Comparison of ENCODE assay signal across 11 mouse cellular contexts in the genomic region with DNA sequence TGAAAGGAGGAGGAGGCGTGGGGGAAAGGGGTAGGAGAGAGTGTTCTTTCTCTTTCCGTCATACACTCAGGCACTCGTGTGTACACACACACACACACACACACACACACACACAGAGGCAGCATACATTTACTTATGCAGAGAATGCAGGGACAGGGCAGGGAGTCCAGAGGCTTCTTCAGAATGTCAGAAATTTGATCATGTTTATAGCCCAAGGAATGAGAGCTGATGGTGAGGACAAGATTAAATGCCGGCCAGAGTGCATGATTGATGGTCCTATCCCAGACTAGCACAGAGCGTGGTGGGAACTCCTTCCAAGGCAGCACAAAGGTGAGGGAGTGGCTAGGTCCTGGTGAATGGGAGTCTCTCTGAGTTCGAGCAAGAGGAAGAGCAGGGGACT.
DNase-seq lines count a peak whose midpoint lies in the region; ATAC-seq lines count a peak whose summit lies in the region.
"Had no signal": no experiment of that assay in that cellular context is flagged by ENCODE, and none has a peak within 500 bp of the region (broad histone marks: within the 10 kb centered on the region; RNA-seq: fewer than 3 reads in every experiment).

No protein-coding gene starts in this region.

- peak overlapping the region; percentile 24; the same call in 1 of the 2 replicates for H3K27ac ChIP-seq in kidney, embryonic 14.5 days (ENCODE audit: low read depth, low read length)
- H3K27ac ChIP-seq in limb, embryonic 12.5 days: peak overlapping the region; percentile 88
- H3K27ac ChIP-seq: midbrain, embryonic 12.5 days had no signal

- peak; percentile 77 for ATAC-seq in kidney, embryonic 14.5 days (ENCODE audit: low FRiP score, low TSS enrichment)
- ATAC-seq in limb, embryonic 12.5 days (ENCODE audit: insufficient number of reproducible peaks, insufficient read depth, low FRiP score, low TSS enrichment, low read depth): no peak

- peaks cover 14% of the 10 kb centered on the region for H3K4me1 ChIP-seq in kidney, embryonic 14.5 days (ENCODE audit: control insufficient read depth, insufficient read depth, low read length)
- H3K4me1 ChIP-seq in limb, embryonic 12.5 days (replicated peaks): peaks cover 43% of the 10 kb centered on the region

- WGBS in kidney, embryonic 14.5 days: 15% methylated on average over 6 of the region's 6 CpGs
- 20% methylated on average over 6 of the region's 6 CpGs for WGBS in limb, embryonic 12.5 days

- H3K4me3 ChIP-seq in kidney, embryonic 14.5 days (ENCODE audit: low read length): no peak overlapping the region
- H3K4me3 ChIP-seq in limb, embryonic 12.5 days (replicated peaks): no peak overlapping the region
- H3K4me3 ChIP-seq: midbrain, embryonic 12.5 days had no signal

- no peak overlapping the region for H3K9ac ChIP-seq in kidney, embryonic 14.5 days (ENCODE audit: low read depth, low read length)
- no peak overlapping the region for H3K9ac ChIP-seq in limb, embryonic 12.5 days (replicated peaks)
- H3K9ac ChIP-seq: midbrain, embryonic 12.5 days had no signal

- H3K4me2 ChIP-seq in kidney, embryonic 14.5 days (replicated peaks; ENCODE audit: low read depth, low read length): no peak overlapping the region
- H3K4me2 ChIP-seq in limb, embryonic 12.5 days: peak overlapping the region; percentile 34; the same call in 1 of the 2 replicates
- H3K4me2 ChIP-seq: midbrain, embryonic 12.5 days had no signal

- peak; percentile 7 for DNase-seq in adrenal gland, postnatal 14 days
- no peak for DNase-seq in adrenal gland, adult 18-20 months (ENCODE audit: low spot score in 2 of 2)
- DNase-seq in kidney, adult 18-20 months: no peak
- DNase-seq in embryo, embryonic 10.5 days (ENCODE audit: low spot score): peak; percentile 41
- DNase-seq in adipocyte (ENCODE audit: low spot score): no peak
- DNase-seq in adrenal gland, postnatal 36 days: no peak
- DNase-seq: cerebellum, adult 11-12 months had no signal

- no peaks in the 10 kb centered on the region for H3K27me3 ChIP-seq in kidney, embryonic 14.5 days (ENCODE audit: control insufficient read depth, insufficient read depth, low read length)
- H3K27me3 ChIP-seq in limb, embryonic 12.5 days: no peaks in the 10 kb centered on the region

- no peaks in the 10 kb centered on the region for H3K9me3 ChIP-seq in kidney, embryonic 14.5 days (ENCODE audit: control insufficient read depth, low read length)
- no peaks in the 10 kb centered on the region for H3K9me3 ChIP-seq in limb, embryonic 12.5 days
- H3K9me3 ChIP-seq: midbrain, embryonic 12.5 days had no signal

- H3K36me3 ChIP-seq in kidney, embryonic 14.5 days (ENCODE audit: control insufficient read depth, insufficient read depth, low read length): no peaks in the 10 kb centered on the region
- no peaks in the 10 kb centered on the region for H3K36me3 ChIP-seq in limb, embryonic 12.5 days
- H3K36me3 ChIP-seq: G1E; midbrain, embryonic 12.5 days had no signal

Comparison
In these comparisons a context has a peak if more than half of its experiments do, and no peak if none do; other contexts are left out.
1. DNase-seq: peak in adrenal gland, postnatal 14 days (single experiment) and embryo, embryonic 10.5 days (single experiment); none in adrenal gland, adult 18-20 months (0 of 2), kidney, adult 18-20 months (single experiment), adipocyte (single experiment) and adrenal gland, postnatal 36 days (0 of 2).